Mouse (Mus musculus): ENCODE measurements at regions not wholly inside any gene's neighbourhood (a gene's known extent, or its start where the extent isn't known, plus 50 kb on each side); places are given as distances from the start of the nearest gene placed in this dataset.

GRCm38 (mm10) chrX:113966128-113966527 lies 508.0 kb upstream of the Klhl4 start:
- peak; percentile 21 for DNase-seq
- Histone ChIP-seq H3K4me1 (replicated peaks; ENCODE audit: control insufficient read depth, insufficient read depth, low read length) (no peaks in the 10 kb centered on the region), H3K4me3 (ENCODE audit: control insufficient read depth, insufficient read depth, low read length) (no peak overlapping the region), H3K27me3 (ENCODE audit: control insufficient read depth, insufficient read depth, low read length) (no peaks in the 10 kb centered on the region), H3K36me3 (ENCODE audit: control insufficient read depth, insufficient read depth, low read length) (no peaks in the 10 kb centered on the region), H3K27ac (ENCODE audit: control insufficient read depth, insufficient read depth, low read length) (no peak overlapping the region)
- TF ChIP-seq POLR2A (IDR thresholded peaks at IDR 0.05; ENCODE audit: control insufficient read depth, extremely low read depth, insufficient read depth, low read length, poor library complexity) (no peak), CTCF (IDR thresholded peaks at IDR 0.05; ENCODE audit: borderline replicate concordance, control insufficient read depth, extremely low read depth, insufficient read depth, low read length, poor library complexity) (no peak)
- WGBS, result 100% methylated on average over 5 of the region's 5 CpGs

GRCm38 (mm10) chrX:113993118-113993517 lies 481.0 kb upstream of the Klhl4 start:
- Histone ChIP-seq H3K4me1 (replicated peaks; ENCODE audit: control insufficient read depth, insufficient read depth, low read length) (no peaks in the 10 kb centered on the region), H3K4me3 (ENCODE audit: control insufficient read depth, insufficient read depth, low read length) (no peak overlapping the region), H3K27ac (ENCODE audit: control insufficient read depth, insufficient read depth, low read length) (no peak overlapping the region), H3K27me3 (ENCODE audit: control insufficient read depth, insufficient read depth, low read length) (no peaks in the 10 kb centered on the region), H3K36me3 (ENCODE audit: control insufficient read depth, insufficient read depth, low read length) (no peaks in the 10 kb centered on the region)
- WGBS, result 75% methylated on average over 3 of the region's 3 CpGs
- no peak for DNase-seq
- TF ChIP-seq CTCF (IDR thresholded peaks at IDR 0.05; ENCODE audit: borderline replicate concordance, control insufficient read depth, extremely low read depth, insufficient read depth, low read length, poor library complexity) (no peak), POLR2A (IDR thresholded peaks at IDR 0.05; ENCODE audit: control insufficient read depth, extremely low read depth, insufficient read depth, low read length, poor library complexity) (no peak)

GRCm38 (mm10) chrX:114041281-114041680 lies 432.9 kb upstream of the Klhl4 start:
- no peak overlapping the region for H3K27ac ChIP-seq (ENCODE audit: control insufficient read depth, insufficient read depth, low read length)
- no peaks in the 10 kb centered on the region for H3K4me1 ChIP-seq (replicated peaks; ENCODE audit: control insufficient read depth, insufficient read depth, low read length)
- no peaks in the 10 kb centered on the region for H3K27me3 ChIP-seq (ENCODE audit: control insufficient read depth, insufficient read depth, low read length)
- no peaks in the 10 kb centered on the region for H3K36me3 ChIP-seq (ENCODE audit: control insufficient read depth, insufficient read depth, low read length)
- H3K4me3 ChIP-seq (ENCODE audit: control insufficient read depth, insufficient read depth, low read length), result no peak overlapping the region
- WGBS, result 50% methylated on average over 1 of the region's 1 CpGs
- TF ChIP-seq CTCF (IDR thresholded peaks at IDR 0.05; ENCODE audit: borderline replicate concordance, control insufficient read depth, extremely low read depth, insufficient read depth, low read length, poor library complexity), result no peak
- no peak for TF ChIP-seq POLR2A (IDR thresholded peaks at IDR 0.05; ENCODE audit: control insufficient read depth, extremely low read depth, insufficient read depth, low read length, poor library complexity)
- no peak for DNase-seq

Measured in thymus, adult 2 months (tissue).